ENCODE assay signal across 20 mouse cellular contexts in genomic region chr11:68126071-68126470, GRCm38 (mm10).
DNase-seq lines count a peak whose midpoint lies in the region; ATAC-seq lines count a peak whose summit lies in the region.
"Had no signal": no experiment of that assay in that cellular context is flagged by ENCODE, and none has a peak within 500 bp of the region (broad histone marks: within the 10 kb centered on the region; RNA-seq: fewer than 3 reads in every experiment).

No protein-coding gene starts in this region.

- H3K27me3 ChIP-seq in splenic B cell, adult 2 months (ENCODE audit: control insufficient read depth, insufficient read depth, low read length, poor library complexity, severe bottlenecking) = no peaks in the 10 kb centered on the region
- H3K27me3 ChIP-seq: heart, embryonic 15.5 days; limb, embryonic 15.5 days; neural tube, embryonic 15.5 days; stomach, embryonic 15.5 days had no signal

- peak; percentile 47 for ATAC-seq in CD4-positive, CD25-positive, alpha-beta regulatory T cell, adult 4 months
- ATAC-seq: hindbrain, postnatal 0 days had no signal

- no peaks in the 10 kb centered on the region for H3K36me3 ChIP-seq in splenic B cell, adult 2 months (ENCODE audit: control insufficient read depth, insufficient read depth, low read length, poor library complexity, severe bottlenecking)
- H3K36me3 ChIP-seq: heart, embryonic 15.5 days; limb, embryonic 15.5 days; neural tube, embryonic 15.5 days; stomach, embryonic 15.5 days had no signal

- peak; percentile 35 for DNase-seq in right cerebral cortex, adult 18-20 months
- no peak for DNase-seq in right cerebral cortex, postnatal 10 days (ENCODE audit: low spot score in 2 of 2)
- peak; percentile 27 for DNase-seq in splenic B cell, adult 2 months (ENCODE audit: low read depth, low spot score)
- peak; percentile 76 to 90 for DNase-seq in thymus, postnatal 36 days
- no peak for DNase-seq in heart, adult 8-10 months (ENCODE audit: low spot score)
- DNase-seq in kidney, postnatal 14 days = no peak
- DNase-seq: adrenal gland, postnatal 25 days; cerebellum, adult 11-12 months; cerebellum, postnatal 36 days; heart, adult 11 months; heart, postnatal 4 days; kidney, adult 11 months; lung, postnatal 14 days; midbrain, embryonic 14.5 days had no signal

Comparison
In these comparisons a context has a peak if more than half of its experiments do, and no peak if none do; other contexts are left out.
1. DNase-seq: peak in right cerebral cortex, adult 18-20 months (single experiment), splenic B cell, adult 2 months (single experiment) and thymus, postnatal 36 days (2 of 2); none in right cerebral cortex, postnatal 10 days (0 of 2), heart, adult 8-10 months (single experiment) and kidney, postnatal 14 days (single experiment).